Mouse (Mus musculus) adrenal gland, postnatal 0 days (tissue): ENCODE measurements around the gene Ncf1. TPM values are rescaled to one million over a fixed set of nuclear protein-coding genes. Genes with fewer than 3 reads are reported as not detected.

Experiments used
- polyA plus RNA-seq: library from polyadenylated mRNA; unstranded; fragments of >200 nt; fragmentation: Nextera tagmentation; extraction: Ambion mirVana; gene quantifications from 2 replicates; pipeline ENCODE4 v1.2.1, GENCODE M21; 2015

Ncf1 gene
- 4.7 and 6.5 TPM in 2 replicates for polyA plus RNA-seq

DNA sequence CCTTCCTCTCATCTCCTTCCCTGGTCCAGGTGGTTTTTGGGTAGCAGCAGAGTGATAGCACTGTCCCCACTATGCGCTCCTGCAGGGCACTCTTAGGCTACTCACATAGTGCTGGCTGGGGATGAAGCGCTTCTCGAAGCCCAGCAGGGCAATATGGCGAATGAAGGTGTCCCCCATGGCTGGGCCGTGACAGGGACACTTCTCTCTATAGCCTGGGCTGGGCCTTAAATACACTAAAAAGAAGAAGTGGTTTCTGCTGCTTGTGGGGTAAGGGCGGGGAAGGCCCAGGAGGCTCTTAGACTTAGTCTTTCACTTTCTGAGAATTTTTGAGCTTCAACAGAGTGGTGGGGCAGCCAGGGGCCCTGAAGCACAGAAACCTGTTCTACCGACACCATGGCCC lies at the start of gene Ncf1:
Ncf1 (minus strand) TSS at position 235 of the 400 bp plus-strand sequence.

DNA sequence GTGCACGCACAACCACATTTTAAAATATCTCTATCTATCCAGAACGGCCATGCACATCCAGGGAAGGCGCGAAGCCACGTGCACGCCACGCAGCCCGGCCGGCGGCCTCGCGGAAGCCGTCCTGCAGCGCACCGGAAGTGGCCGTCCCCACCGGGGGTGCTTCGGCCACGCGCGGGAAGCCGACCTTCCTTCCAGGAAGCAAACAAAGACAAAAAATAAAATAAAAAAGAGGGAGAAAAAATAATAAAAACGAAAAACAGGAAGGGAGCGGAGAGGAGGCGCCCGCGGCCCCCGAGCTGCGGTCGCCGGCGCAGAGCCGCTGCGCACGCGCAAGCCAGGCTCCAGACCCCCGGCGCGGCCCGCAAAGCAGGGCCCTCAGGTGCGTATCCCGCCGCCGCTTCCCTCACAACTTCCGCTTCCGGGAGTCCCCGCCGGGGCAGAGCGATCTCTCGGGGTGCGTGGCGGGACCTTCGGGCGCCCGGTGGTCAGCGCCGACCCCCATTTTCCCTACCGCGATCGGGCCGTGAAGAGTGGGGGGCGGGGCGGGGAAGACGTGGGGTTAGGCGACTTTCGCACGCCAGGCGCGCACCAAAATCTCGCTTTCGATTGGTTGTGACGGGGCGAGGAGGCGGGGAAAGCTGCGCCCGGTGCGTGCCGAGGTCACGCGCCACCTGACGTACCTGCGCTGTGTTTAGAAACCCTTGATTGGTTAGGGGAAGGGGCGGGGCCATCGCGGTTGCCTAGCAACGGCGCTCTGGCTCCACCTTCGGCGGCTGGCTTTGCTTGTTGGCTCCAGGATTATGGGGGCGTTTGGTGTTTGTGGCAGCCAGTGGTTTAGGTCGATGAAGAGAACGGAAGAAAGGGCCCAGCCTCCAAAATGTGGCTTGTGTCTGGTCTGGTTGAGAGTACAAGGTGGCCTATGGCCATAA lies 45.3 kb downstream of the Ncf1 start, which contains the start of gene Gtf2ird2:
Gtf2ird2 (plus strand) TSS at position 140 of the 929 bp plus-strand sequence.

DNA sequence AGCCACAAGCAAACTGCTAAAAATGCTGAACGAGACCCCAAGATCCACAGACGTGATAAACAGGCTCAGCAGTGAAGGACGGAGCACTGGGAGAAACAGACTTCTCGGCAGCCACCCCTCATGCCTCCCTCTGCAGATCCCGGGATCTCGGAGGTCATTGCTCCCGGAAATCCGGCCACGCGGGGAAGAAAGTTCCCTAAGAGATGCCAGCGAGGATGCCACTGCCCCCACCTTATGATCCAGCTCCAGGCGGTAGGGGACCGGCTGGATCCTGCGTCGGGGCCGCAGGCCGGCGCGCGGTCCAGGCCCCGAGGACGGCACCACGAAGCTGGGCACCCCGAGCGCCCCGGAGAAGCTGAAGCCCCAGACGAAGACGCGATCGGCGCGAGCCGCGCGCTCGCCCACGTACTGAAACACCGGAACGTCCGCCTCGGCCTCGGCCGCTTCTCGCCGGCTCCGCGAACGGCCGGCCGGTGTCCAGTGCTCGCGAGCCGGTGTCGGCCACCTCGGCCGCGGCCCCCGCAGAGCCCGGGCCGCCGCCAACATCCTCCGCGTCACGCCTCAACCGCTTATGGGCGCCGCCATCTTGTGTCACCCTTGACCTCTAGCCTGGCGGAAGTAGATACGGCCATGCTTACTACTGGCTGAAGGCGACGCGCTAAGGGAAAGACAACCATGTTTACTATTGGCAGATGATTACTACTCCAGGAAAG lies 53.1 kb downstream of the Ncf1 start, which contains the start of gene Rcc1l:
Rcc1l (minus strand) TSS at position 606 of the 713 bp plus-strand sequence.

Other genes with a start within 250 kb of the Ncf1 start
- 5.7 and 6.9 TPM in 2 replicates for gene Castor2, start 129.9 kb downstream of the Ncf1 start, polyA plus RNA-seq
- gene Rcc1l, start 52.9 kb downstream of the Ncf1 start, polyA plus RNA-seq: 18.3 and 27.2 TPM in 2 replicates
- 5.1 and 6.3 TPM in 2 replicates for gene Gtf2ird2, start 45.6 kb downstream of the Ncf1 start, polyA plus RNA-seq
- 84.6 and 129 TPM in 2 replicates for gene Gtf2i, start 85.1 kb upstream of the Ncf1 start, polyA plus RNA-seq
- gene Gtf2ird1, start 227.1 kb upstream of the Ncf1 start, polyA plus RNA-seq: 35.5 and 44.5 TPM in 2 replicates